Mouse (Mus musculus) liver, embryonic 14.5 days (tissue): ENCODE measurements around the gene Nrg3.

Experiments used
- CTCF ChIP-seq: IDR thresholded peaks from 2 replicates; pipeline ENCODE4 v1.5.1; 2016; ENCODE audit warnings: antibody characterized with exemption, low read depth, control low read depth
- EP300 ChIP-seq: IDR thresholded peaks from 2 replicates; pipeline ENCODE4 v1.6.1; 2016; ENCODE audit warnings: antibody characterized with exemption, low read depth

DNA sequence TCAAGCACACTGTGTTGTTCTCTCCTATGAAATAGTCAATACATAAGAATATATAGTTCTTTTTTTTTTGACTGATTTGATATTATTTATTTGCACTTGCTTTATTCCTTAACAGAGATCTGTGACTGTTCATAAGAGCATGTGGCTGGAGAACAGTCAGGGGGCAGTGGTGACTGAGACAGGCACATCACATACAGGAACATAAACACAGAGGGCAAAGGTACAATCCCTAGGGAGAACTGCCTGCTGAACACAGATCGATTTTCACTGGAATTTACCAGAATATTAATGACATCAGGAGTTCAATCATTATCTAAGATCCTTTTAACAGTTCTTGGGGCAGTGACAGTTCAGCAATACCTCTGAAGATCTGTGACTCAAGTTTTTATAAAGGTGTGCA is 812.9 kb downstream of the Nrg3 start:
- no peak for TF ChIP-seq CTCF
- no peak for TF ChIP-seq EP300
